Comparison of ENCODE assay signal across 8 mouse cellular contexts in genomic region chr13:83565732-83566131, GRCm38 (mm10).
A peak's percentile ranks its signal among the peaks of the same experiment; 100 is the strongest.
DNase-seq lines count a peak whose midpoint lies in the region; ATAC-seq and TF ChIP-seq lines count a peak whose summit lies in the region.

No protein-coding gene starts in this region.

- H3K9ac ChIP-seq in forebrain, embryonic 15.5 days (replicated peaks): no peak overlapping the region
- H3K9ac ChIP-seq in lung, embryonic 16.5 days (ENCODE audit: low read length): 0 out of 2 replicates have a peak overlapping the region, but pooled peaks have one; percentile 3
- H3K9ac ChIP-seq in heart, embryonic 13.5 days: peak overlapping the region; percentile 20

- ATAC-seq in forebrain, embryonic 15.5 days (replicated peaks): no peak
- ATAC-seq in lung, embryonic 16.5 days (ENCODE audit: low read depth): peak; percentile 84
- peak; percentile 87; the same call in 1 of the 2 replicates for ATAC-seq in heart, embryonic 13.5 days (ENCODE audit: extremely low read depth, insufficient number of reproducible peaks, low FRiP score, low TSS enrichment)
- no peak; the same call in 1 of the 2 replicates for ATAC-seq in frontal cortex, adult (ENCODE audit: low TSS enrichment)
- ATAC-seq in megakaryocyte-erythroid progenitor cell, adult 5-6 weeks (replicated peaks; ENCODE audit: low FRiP score, low TSS enrichment, poor library complexity, severe bottlenecking): no peak

- no peaks in the 10 kb centered on the region for H3K27me3 ChIP-seq in forebrain, embryonic 15.5 days
- no peaks in the 10 kb centered on the region for H3K27me3 ChIP-seq in forebrain, embryonic 10.5 days (ENCODE audit: poor library complexity, severe bottlenecking)
- H3K27me3 ChIP-seq in lung, embryonic 16.5 days (ENCODE audit: control insufficient read depth, insufficient read depth, low read depth, low read length): no peaks in the 10 kb centered on the region
- H3K27me3 ChIP-seq in heart, embryonic 13.5 days (replicated peaks): no peaks in the 10 kb centered on the region

- 50% methylated on average over 3 of the region's 3 CpGs for WGBS in forebrain, embryonic 15.5 days
- WGBS in forebrain, embryonic 10.5 days: 71% methylated on average over 3 of the region's 3 CpGs
- 35% methylated on average over 3 of the region's 3 CpGs for WGBS in lung, embryonic 16.5 days
- WGBS in heart, embryonic 13.5 days: 20% methylated on average over 3 of the region's 3 CpGs
- 9% methylated on average over 3 of the region's 3 CpGs for WGBS in olfactory bulb, adult 2 months

- peaks cover 28% of the 10 kb centered on the region for H3K4me1 ChIP-seq in forebrain, embryonic 15.5 days
- peaks cover 16% of the 10 kb centered on the region for H3K4me1 ChIP-seq in forebrain, embryonic 10.5 days
- H3K4me1 ChIP-seq in lung, embryonic 16.5 days (replicated peaks; ENCODE audit: control insufficient read depth, insufficient read depth, low read length): peaks cover 9% of the 10 kb centered on the region; the same call in 1 of the 2 replicates
- H3K4me1 ChIP-seq in heart, embryonic 13.5 days: peaks cover 65% of the 10 kb centered on the region
- peaks cover 7% of the 10 kb centered on the region; the same call in 1 of the 2 replicates for H3K4me1 ChIP-seq in olfactory bulb, adult 2 months (ENCODE audit: control insufficient read depth, insufficient read depth, low read length)

- H3K27ac ChIP-seq in forebrain, embryonic 15.5 days (replicated peaks): peak overlapping the region; percentile 39; the same call in 1 of the 2 replicates
- H3K27ac ChIP-seq in forebrain, embryonic 10.5 days: no peak overlapping the region
- peak overlapping the region; percentile 77 for H3K27ac ChIP-seq in lung, embryonic 16.5 days (ENCODE audit: low read length)
- H3K27ac ChIP-seq in heart, embryonic 13.5 days (replicated peaks): peak overlapping the region; percentile 91
- H3K27ac ChIP-seq in olfactory bulb, adult 2 months (ENCODE audit: insufficient read depth, low read depth, low read length): peak overlapping the region; percentile 92

- H3K4me3 ChIP-seq in forebrain, embryonic 15.5 days: no peak overlapping the region
- H3K4me3 ChIP-seq in forebrain, embryonic 10.5 days: no peak overlapping the region
- no peak overlapping the region for H3K4me3 ChIP-seq in lung, embryonic 16.5 days (ENCODE audit: low read length)
- peak overlapping the region; percentile 22 for H3K4me3 ChIP-seq in heart, embryonic 13.5 days
- H3K4me3 ChIP-seq in olfactory bulb, adult 2 months (ENCODE audit: insufficient read depth, low read depth, low read length): no peak overlapping the region

- no peaks in the 10 kb centered on the region for H3K36me3 ChIP-seq in forebrain, embryonic 15.5 days
- no peaks in the 10 kb centered on the region for H3K36me3 ChIP-seq in forebrain, embryonic 10.5 days (replicated peaks)
- H3K36me3 ChIP-seq in lung, embryonic 16.5 days (ENCODE audit: control insufficient read depth, insufficient read depth, low read length): no peaks in the 10 kb centered on the region
- H3K36me3 ChIP-seq in heart, embryonic 13.5 days: no peaks in the 10 kb centered on the region

- no peak for TF ChIP-seq CTCF in olfactory bulb, adult 2 months (IDR thresholded peaks at IDR 0.05; ENCODE audit: insufficient read depth, low read depth, low read length)

- H3K4me2 ChIP-seq in forebrain, embryonic 15.5 days (replicated peaks): no peak overlapping the region
- 0 out of 2 replicates have a peak overlapping the region, but pooled peaks have one; percentile 6 for H3K4me2 ChIP-seq in lung, embryonic 16.5 days (ENCODE audit: low read depth, low read length)
- H3K4me2 ChIP-seq in heart, embryonic 13.5 days: peak overlapping the region; percentile 60

- H3K9me3 ChIP-seq in forebrain, embryonic 15.5 days: no peaks in the 10 kb centered on the region
- H3K9me3 ChIP-seq in forebrain, embryonic 10.5 days: no peaks in the 10 kb centered on the region
- no peaks in the 10 kb centered on the region for H3K9me3 ChIP-seq in lung, embryonic 16.5 days (ENCODE audit: control insufficient read depth, low read length)
- no peaks in the 10 kb centered on the region for H3K9me3 ChIP-seq in heart, embryonic 13.5 days

- TF ChIP-seq POLR2A in olfactory bulb, adult 2 months (IDR thresholded peaks at IDR 0.05; ENCODE audit: insufficient read depth, low read depth, low read length): no peak

- DNase-seq in forebrain, embryonic 10.5 days (ENCODE audit: extremely low spot score, low spot score): no peak
- no peak for DNase-seq in lung, postnatal 4 days

Comparison
In these comparisons a context has a peak if more than half of its experiments do, and no peak if none do; other contexts are left out.
1. ATAC-seq: peak in lung, embryonic 16.5 days (single experiment) and heart, embryonic 13.5 days (single experiment); none in forebrain, embryonic 15.5 days (single experiment), frontal cortex, adult (single experiment) and megakaryocyte-erythroid progenitor cell, adult 5-6 weeks (single experiment).